Mouse (Mus musculus) stomach, postnatal 0 days (tissue): ENCODE results near the gene Ankrd33b. TPM values are rescaled to one million over a fixed set of nuclear protein-coding genes. Genes with fewer than 3 reads are reported as not detected.
A peak's percentile ranks its signal among the peaks of the same experiment; 100 is the strongest.

ENCODE experiments used
- ATAC-seq: fragments of 200-750 bp; cut with Nextera tagmentation; 2 replicates; pipeline ENCODE4 v1.8.0; 2017; ENCODE audit not compliant: low FRiP score, low TSS enrichment
- DNase-seq: peaks from one replicate; pipeline ENCODE4 v3.0.0-alpha.2; 2016; ENCODE audit warnings: low spot score
- H3K27ac ChIP-seq: fragments of 300-500 bp; sonication (generic); replicated peaks from 2 replicates; pipeline ENCODE4 v1.5.1; 2014; ENCODE audit warnings: mild to moderate bottlenecking, control low read depth
- H3K27me3 ChIP-seq: fragments of 300-500 bp; sonication (generic); 2 replicates; pipeline ENCODE4 v1.6.1; 2014; ENCODE audit warnings: low read length; ENCODE audit not compliant: control insufficient read depth, insufficient read depth
- H3K36me3 ChIP-seq: fragments of 300-500 bp; sonication (generic); 2 replicates; pipeline ENCODE4 v1.6.1; 2014; ENCODE audit warnings: low read length, mixed read lengths; ENCODE audit not compliant: control insufficient read depth, insufficient read depth
- H3K4me1 ChIP-seq: fragments of 300-500 bp; sonication (generic); replicated peaks from 2 replicates; pipeline ENCODE4 v1.6.1; 2014; ENCODE audit warnings: antibody characterized with exemption; ENCODE audit not compliant: control insufficient read depth, insufficient read depth
- H3K4me2 ChIP-seq: fragments of 300-500 bp; sonication (generic); replicated peaks from 2 replicates; pipeline ENCODE4 v1.6.1; 2014; ENCODE audit warnings: low read depth, mild to moderate bottlenecking, control low read depth, moderate library complexity
- H3K4me3 ChIP-seq: fragments of 300-500 bp; sonication (generic); 2 replicates; pipeline ENCODE4 v1.5.1; 2014; ENCODE audit warnings: low read depth, low read length, control low read depth
- H3K9ac ChIP-seq: fragments of 300-500 bp; sonication (generic); 2 replicates; pipeline ENCODE4 v1.6.1; 2014; ENCODE audit warnings: mild to moderate bottlenecking, low read length, control low read depth, mixed read lengths
- H3K9me3 ChIP-seq: fragments of 300-500 bp; sonication (generic); 2 replicates; pipeline ENCODE4 v1.6.1; 2016; ENCODE audit warnings: low read length; ENCODE audit not compliant: control insufficient read depth
- CTCF ChIP-seq: IDR thresholded peaks from 2 replicates; pipeline ENCODE4 v1.5.1; 2016; ENCODE audit warnings: antibody characterized with exemption, low read depth, mild to moderate bottlenecking, moderate library complexity
- EP300 ChIP-seq: optimal IDR thresholded peaks from 2 replicates; pipeline ENCODE3; 2016; ENCODE audit warnings: antibody characterized with exemption
- WGBS: fragments of 180-500 bp; shearing (Covaris S2); extraction: QIAGEN DNeasy Blood & Tissue Kit; methylation state at CpG from one replicate; pipeline ENCODE4 v1.1.7; 2014; 5-methylcytosine and 5-hydroxymethylcytosine counted together
- polyA plus RNA-seq: library from polyadenylated mRNA; unstranded; fragments of >200 nt; fragmentation: Nextera tagmentation; extraction: Ambion mirVana; gene quantifications from 2 replicates; pipeline ENCODE4 v1.2.1, GENCODE M21; 2015

The Ankrd33b gene
- polyA plus RNA-seq, 1 experiment from 2014 or later, result 0.41 TPM

DNA sequence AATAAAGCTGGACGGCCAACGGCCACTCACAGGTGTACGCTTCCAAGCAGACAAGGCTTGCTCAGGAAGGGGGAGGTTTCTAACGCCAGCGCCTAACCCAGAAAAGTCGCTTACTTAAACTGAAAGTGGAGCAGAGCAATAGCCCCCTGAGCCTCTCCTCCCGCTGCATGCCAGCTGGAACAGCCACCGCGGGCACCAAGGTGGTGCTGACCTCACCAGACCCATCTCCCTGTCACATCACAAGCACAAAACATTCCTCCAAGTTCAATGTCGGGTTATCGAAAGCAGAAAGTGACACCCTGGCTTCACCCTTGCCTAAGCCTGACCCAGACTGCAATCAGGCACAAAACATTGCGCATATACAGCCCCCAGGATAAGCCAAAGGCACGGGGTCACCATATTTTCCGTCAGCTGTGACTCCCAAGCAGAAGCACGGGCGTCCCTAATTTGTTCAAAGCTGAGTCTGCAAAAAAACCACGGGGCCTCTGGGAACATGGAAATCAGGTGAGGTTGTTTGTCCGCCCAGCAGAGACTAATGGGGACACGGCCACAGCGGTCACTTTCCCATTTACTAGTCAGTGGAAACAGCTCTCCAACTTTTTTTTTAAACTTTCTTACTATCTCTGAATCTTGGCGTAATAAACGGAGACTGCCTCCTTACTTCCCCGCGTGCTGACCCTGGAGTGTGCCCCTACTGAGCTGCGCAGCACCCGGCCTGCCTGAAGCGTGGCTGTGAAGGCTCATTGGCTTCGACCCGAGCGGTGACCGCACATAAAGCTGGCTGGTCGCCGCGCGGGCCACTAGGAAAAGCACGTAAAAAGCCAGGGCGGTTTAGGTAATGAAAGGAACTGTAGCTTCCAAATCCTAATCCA is 1.6 kb downstream of the Ankrd33b start:
- no peaks in the 10 kb centered on the region for H3K36me3 ChIP-seq
- peak overlapping the region; percentile 60 for H3K4me3 ChIP-seq
- H3K27me3 ChIP-seq, result peaks cover 4% of the 10 kb centered on the region; the same call in 1 of the 2 replicates
- DNase-seq (peak; percentile 24), ATAC-seq (no peak)
- H3K27ac ChIP-seq, result no peak overlapping the region
- WGBS, result 7% methylated on average over 37 of the region's 37 CpGs
- H3K4me1 ChIP-seq, result 0 out of 2 replicates have a peak, but pooled peaks cover 5% of the 10 kb centered on the region
- H3K4me2 ChIP-seq, result peak overlapping the region; percentile 99
- TF ChIP-seq EP300 (no peak), CTCF (no peak)
- H3K9ac ChIP-seq, result no peak overlapping the region
- no peaks in the 10 kb centered on the region for H3K9me3 ChIP-seq

DNA sequence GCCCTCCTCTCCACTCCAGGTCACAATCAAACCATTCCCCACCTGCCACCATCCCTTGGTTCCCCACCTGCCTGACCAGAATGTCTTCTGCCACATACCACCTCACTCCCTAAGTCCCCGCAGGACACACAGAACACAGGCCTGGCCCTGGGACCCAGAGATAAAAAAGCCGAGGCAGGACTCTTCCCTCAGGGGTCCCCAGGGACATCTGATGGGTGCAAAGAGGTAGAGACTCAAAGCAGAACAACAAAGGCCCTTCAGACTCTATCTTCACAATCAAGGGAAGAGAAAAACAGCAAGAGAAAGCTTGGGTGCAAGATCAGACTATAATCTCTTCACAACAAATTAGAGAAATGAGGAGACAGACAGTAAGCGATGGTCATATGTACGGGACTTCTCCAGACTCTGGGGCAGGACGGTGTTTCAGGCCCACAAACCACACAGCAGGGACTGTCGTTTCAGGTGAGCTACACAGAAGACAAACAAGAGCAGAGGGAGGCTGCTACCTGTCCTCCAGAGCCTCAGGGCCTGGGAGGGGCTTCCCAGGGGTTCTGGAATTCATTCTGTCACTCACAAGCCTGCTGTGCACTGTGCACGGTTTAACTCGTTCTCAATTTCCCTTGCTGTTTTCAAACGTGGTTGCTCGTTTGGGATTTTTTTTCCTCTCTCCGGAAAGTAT is 2.3 kb downstream of the Ankrd33b start:
- H3K27ac ChIP-seq, result no peak overlapping the region
- H3K27me3 ChIP-seq, result peaks cover 4% of the 10 kb centered on the region; the same call in 1 of the 2 replicates

DNA sequence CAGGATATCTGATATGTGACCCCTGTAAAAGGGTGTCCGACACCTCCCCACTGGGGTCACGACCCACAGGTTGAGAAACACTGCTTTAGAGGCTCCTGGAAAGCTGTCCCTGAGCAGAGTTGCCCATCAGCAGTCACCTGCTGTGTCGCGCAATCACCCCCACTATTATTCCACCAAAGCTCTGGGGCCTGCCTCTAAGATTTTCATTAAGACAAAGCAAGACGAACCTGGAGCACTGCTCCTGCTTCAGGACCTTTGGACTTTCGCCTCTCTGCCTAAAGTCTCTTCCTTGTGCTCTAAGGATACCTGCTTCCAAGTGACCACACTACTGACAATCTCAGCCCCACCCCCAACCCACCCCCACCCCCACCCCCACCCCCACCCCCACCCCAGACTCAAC is 3.1 kb downstream of the Ankrd33b start:
- TF ChIP-seq EP300, result no peak
- Histone ChIP-seq H3K4me1 (0 out of 2 replicates have a peak, but pooled peaks cover 5% of the 10 kb centered on the region), H3K27me3 (peaks cover 4% of the 10 kb centered on the region; the same call in 1 of the 2 replicates), H3K4me3 (no peak overlapping the region), H3K27ac (no peak overlapping the region), H3K36me3 (no peaks in the 10 kb centered on the region), H3K9me3 (no peaks in the 10 kb centered on the region), H3K4me2 (no peak overlapping the region), H3K9ac (no peak overlapping the region)
- ATAC-seq (no peak), DNase-seq (no peak)
- WGBS, result 81% methylated on average over 6 of the region's 6 CpGs

More for the DNA sequence above, 2.3 kb downstream of the Ankrd33b start:
- no peak for TF ChIP-seq EP300
- no peak for TF ChIP-seq CTCF
- no peaks in the 10 kb centered on the region for H3K36me3 ChIP-seq
- no peak for DNase-seq
- H3K4me1 ChIP-seq, result 0 out of 2 replicates have a peak, but pooled peaks cover 5% of the 10 kb centered on the region
- 42% methylated on average over 11 of the region's 11 CpGs for WGBS
- ATAC-seq, result no peak
- H3K4me2 ChIP-seq, result peak overlapping the region; percentile 99
- no peak overlapping the region for H3K9ac ChIP-seq
- peak overlapping the region; percentile 60 for H3K4me3 ChIP-seq
- no peaks in the 10 kb centered on the region for H3K9me3 ChIP-seq

DNA sequence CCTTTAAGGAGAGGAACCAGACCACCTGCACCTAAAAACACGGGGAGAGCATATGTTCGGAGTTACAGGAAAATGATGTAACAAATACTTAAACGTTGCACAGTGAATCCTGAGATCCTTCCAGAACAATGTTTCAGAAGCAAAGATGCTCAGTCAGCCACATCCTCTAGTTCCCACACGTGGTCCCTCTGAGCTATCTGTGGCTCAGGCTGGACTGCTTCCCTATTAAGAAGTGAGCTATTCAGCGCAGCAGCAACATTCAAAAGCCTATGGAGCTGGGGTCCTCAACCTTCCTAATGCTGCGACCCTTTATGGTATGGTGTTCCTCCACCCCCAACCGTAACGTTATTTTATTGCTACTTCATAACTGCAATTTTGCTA is 3.6 kb downstream of the Ankrd33b start:
- ATAC-seq (no peak), DNase-seq (no peak)
- H3K9ac ChIP-seq, result no peak overlapping the region
- H3K4me1 ChIP-seq, result 0 out of 2 replicates have a peak, but pooled peaks cover 5% of the 10 kb centered on the region
- no peaks in the 10 kb centered on the region for H3K36me3 ChIP-seq
- no peak overlapping the region for H3K27ac ChIP-seq
- no peak overlapping the region for H3K4me2 ChIP-seq
- no peaks in the 10 kb centered on the region for H3K9me3 ChIP-seq
- peaks cover 4% of the 10 kb centered on the region; the same call in 1 of the 2 replicates for H3K27me3 ChIP-seq
- H3K4me3 ChIP-seq, result no peak overlapping the region
- 77% methylated on average over 8 of the region's 8 CpGs for WGBS
- TF ChIP-seq CTCF (no peak), EP300 (no peak)

DNA sequence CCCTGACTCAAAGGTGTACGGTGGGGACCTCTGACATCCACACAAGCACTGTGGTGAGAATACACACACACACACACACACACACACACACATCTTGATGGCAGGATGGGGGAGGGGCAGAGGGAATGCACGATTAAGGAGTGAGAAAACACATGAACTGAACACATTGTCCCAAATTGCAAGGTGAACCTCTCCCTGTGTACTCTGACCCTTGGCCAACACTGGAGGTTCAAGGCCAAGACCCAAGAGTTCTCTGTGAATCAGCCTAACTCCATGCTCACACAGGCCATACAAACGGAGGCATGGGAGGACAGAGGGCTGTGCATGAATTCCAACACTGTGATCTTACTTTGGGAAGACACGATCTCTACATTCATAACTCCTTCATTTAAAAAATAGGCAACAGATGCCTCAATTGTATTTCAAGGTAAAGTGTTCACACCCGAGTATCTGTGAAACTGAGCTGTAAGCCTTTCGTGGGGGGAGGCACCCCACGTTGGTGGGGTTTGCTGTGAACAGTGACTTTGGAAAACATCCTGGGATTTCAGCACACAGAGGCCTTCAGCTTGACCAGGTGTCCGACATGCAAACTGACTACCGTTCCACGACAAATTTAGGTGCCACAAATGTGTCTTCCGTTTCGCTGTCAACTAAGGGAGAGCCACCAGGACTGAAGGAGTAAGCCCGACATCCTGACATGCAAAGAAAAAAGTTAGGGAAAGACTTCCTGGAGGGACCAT is 4.1 kb downstream of the Ankrd33b start:
- no peak overlapping the region for H3K4me2 ChIP-seq
- H3K4me1 ChIP-seq, result 0 out of 2 replicates have a peak, but pooled peaks cover 5% of the 10 kb centered on the region
- H3K9me3 ChIP-seq, result no peaks in the 10 kb centered on the region
- H3K27me3 ChIP-seq, result 0 out of 2 replicates have a peak, but pooled peaks cover under 1% of the 10 kb centered on the region
- no peak for TF ChIP-seq CTCF
- no peak for TF ChIP-seq EP300
- DNase-seq, result no peak
- no peak for ATAC-seq
- 84% methylated on average over 13 of the region's 13 CpGs for WGBS
- no peak overlapping the region for H3K4me3 ChIP-seq
- H3K36me3 ChIP-seq, result no peaks in the 10 kb centered on the region
- H3K9ac ChIP-seq, result no peak overlapping the region
- no peak overlapping the region for H3K27ac ChIP-seq
